Mouse (Mus musculus) thymus, postnatal 25 days (tissue): ENCODE data around the gene Rgl1.
"Not testable (repeated sequence)": the region's sequence is repeated elsewhere in the genome, so short reads cannot be mapped to it uniquely, and the experiment has no call there.

Experiments
- DNase-seq: peaks from one replicate; pipeline ENCODE4 v3.0.0; 2022

Rgl1 gene

GRCm38 (mm10) chr1:152650856-152651494 is 115.2 kb downstream of the Rgl1 start:
- no peak for DNase-seq

DNA sequence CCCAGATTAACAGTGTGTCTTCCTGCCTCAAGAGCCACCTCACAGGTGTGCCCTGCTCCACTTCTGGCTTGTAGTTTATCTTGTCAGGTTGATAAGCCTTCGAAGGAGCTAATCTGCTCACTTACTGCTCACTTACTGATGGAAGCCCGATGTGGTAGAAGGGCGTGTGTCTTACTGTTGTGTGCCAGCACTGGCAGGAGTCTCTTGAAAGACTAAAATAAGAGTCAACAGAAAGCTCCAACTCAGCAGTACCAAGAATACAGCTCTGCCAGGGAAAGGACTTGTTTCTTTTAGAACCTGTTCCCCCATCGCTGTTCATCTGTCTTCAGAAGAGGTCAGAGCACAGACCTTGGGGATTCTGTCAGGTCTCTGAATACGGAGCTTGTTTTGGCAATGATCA is 118.1 kb downstream of the Rgl1 start:
- DNase-seq = no peak

- not testable (repeated sequence) for DNase-seq
These were observed 123.9 kb downstream of the Rgl1 start for GRCm38 (mm10) chr1:152642207-152642606.

- no peak for DNase-seq
These were observed 125.8 kb downstream of the Rgl1 start for GRCm38 (mm10) chr1:152640195-152640981.

DNA sequence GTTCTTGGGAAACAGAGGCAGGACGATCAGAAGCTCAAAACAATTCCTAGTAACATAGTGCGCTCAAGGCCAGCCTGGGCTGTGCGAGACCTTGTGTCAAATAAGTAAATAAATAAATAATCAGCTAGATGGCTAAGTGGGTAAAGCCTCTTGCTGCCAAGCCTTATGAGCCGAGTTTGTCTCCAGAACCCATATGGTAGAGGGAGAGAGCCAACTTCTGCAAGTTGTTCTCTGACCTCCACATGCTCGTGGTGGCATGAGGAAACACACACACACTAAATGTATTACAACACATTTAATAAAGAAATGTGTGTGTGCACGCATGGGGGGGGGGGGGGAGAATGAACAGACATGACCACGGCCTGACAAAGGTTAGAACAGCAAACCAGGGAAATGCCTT is 126.8 kb downstream of the Rgl1 start:
- DNase-seq = no peak

DNA sequence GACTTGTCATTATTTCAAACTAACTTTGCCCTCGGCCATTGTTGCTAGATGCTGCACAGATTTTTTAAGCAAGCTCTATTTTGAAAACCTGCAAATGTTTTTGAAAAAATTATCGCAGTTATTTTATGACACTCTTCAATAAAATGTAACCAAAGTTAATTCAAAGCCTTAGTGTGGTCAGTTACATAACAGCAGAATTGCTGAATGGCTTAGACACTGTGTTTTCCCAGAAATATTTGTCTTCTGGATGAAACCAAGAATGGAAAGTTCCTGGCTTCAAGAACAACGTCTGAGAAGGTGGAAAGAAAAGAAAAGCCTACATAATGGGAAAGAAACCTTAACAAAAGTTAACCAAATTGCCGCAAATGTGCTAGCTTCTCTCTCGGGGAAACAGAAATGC is 131.5 kb downstream of the Rgl1 start:
- DNase-seq = no peak

DNA sequence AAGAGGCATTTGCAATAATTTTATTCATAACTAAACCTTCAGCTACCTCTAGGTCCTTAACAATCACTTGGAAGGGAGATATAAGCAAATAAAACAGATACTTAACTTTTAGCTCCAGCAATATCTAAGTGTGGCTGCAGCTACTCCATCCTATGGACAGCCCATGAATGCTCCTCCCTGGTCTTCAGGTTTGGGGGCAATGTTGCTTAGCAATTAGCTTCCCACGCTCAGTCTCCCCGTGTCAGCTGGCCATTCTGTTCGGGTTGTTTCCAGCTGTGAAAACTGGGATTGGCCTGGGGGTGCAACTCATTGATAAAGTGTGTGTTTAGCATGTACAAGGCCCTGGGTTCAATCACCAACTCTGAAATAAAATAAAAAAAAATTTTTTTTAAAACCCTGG is 136.4 kb downstream of the Rgl1 start:
- no peak for DNase-seq

- no peak for DNase-seq
These were observed 140.5 kb downstream of the Rgl1 start for GRCm38 (mm10) chr1:152625651-152626050.

DNA sequence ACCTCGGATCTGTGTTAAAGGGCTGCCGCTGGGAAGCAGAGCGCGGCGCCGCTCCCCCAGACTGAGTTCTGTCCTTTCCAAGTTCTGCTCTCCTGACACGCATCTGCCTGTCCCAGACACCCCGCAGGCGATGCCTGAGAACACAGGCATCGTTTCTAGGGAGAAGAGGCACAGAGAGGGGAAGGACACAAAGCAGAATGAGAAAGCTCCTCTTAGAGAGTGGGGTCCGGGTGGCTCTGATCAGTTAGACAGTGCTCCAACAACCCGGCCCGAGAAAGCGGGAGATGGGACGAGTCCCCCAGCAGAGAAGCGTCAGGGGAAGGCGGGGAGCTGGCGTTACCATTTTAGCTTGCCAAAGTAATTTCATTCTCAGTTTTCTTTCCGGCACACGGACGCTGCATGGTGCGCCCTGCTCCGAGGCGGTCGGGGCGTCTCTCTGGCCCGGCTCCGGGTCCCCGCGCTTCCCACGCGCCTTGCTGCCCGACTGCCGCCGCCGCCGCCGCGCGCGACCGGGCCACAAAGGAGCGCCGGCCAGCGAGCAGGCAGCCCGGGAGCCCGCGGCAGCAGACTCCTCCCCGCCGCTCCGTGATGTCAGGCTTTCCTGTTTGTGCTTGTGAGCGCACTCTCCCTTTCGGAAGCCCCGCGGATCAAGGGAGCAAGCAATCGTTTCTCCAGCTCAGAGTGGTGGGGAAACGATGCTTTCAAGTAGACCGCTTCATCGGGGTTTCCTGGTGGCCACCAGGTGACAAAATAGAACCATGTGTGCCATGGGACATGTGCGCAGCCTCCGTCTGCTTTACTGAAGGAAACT is 141.3 kb downstream of the Rgl1 start:
- DNase-seq = peak; percentile 72

- DNase-seq = no peak
These were observed 142.5 kb downstream of the Rgl1 start for GRCm38 (mm10) chr1:152623375-152624270.

- DNase-seq = no peak
These were observed 143.4 kb downstream of the Rgl1 start for GRCm38 (mm10) chr1:152622765-152623211.

GRCm38 (mm10) chr1:152621624-152622023 is 144.5 kb downstream of the Rgl1 start:
- no peak for DNase-seq

- DNase-seq = no peak
These were observed 146.8 kb downstream of the Rgl1 start for GRCm38 (mm10) chr1:152619396-152619795.

- DNase-seq = no peak
These were observed 147.3 kb downstream of the Rgl1 start for GRCm38 (mm10) chr1:152618896-152619295.

DNA sequence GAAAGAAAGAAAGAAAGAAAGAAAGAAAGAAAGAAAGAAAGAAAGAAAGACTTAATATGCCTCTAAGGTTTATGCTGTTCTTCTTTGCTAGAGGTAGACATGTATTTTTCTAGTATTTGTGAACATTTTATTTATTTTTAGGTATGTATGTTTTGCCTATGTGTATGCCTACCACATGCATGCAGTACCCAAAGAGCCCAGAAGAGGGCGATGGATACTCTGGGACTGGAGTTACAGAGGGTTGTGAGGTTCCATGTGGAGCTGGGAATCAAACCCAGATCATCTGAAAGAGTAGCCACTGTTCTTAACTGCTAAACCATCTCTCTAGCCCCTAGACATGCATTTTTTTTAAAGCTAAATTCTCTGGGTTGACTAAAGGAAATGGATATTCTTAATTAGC is 147.8 kb downstream of the Rgl1 start:
- no peak for DNase-seq

- DNase-seq = no peak
These were observed 148.3 kb downstream of the Rgl1 start for GRCm38 (mm10) chr1:152617745-152618342.

DNA sequence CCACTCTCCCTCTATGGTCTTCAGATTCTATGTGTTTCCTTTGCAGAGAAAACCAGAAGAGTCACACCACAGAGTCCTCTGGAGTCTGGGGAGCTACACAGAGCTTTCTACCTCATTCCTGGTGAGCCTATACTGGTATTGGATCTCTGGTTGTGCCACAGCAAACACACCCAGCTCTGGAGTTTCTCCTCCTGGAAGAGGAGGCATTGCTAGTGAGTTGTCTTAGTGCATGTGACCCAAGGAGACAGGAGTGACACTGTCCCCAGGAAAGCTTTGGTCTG is 149.4 kb downstream of the Rgl1 start:
- no peak for DNase-seq

DNA sequence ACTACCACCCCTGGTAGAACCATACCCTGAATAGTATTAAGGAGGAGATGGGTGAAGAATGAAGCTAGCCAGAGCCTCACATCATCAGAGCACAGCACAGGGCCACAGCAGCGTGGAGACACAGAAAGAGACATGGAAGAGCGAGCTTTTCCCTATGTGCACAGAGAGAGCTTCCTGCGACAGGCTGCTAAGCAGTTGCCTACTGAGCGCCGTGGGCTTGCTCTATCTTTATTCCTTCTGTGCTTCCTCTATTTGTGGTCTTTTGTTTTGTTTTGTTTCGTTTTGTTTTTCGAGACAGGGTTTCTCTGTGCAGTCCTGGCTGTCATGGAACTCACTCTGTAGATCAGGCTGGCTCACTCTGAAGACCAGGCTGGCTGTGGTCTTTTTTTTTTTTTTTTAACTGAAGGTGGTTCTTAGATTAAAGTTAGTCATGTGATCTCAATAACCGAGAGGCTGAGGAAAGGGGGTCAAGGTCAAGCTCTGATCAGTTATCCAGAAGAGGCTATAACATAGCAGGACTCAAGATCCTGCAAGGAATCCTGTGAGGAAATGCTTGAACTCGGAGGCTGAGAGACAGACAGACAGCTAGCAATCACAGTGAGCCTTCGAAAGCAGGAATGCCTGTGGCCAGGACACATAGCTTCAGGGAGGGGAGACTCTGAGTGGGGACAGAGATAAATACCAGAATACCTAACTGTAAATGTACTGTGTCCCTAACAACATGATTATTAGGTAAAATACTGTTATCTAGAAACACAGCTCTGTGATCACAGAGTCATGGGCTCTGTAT is 150.0 kb downstream of the Rgl1 start:
- DNase-seq = no peak

- DNase-seq = no peak
These were observed 151.3 kb downstream of the Rgl1 start for GRCm38 (mm10) chr1:152614743-152615380.

DNA sequence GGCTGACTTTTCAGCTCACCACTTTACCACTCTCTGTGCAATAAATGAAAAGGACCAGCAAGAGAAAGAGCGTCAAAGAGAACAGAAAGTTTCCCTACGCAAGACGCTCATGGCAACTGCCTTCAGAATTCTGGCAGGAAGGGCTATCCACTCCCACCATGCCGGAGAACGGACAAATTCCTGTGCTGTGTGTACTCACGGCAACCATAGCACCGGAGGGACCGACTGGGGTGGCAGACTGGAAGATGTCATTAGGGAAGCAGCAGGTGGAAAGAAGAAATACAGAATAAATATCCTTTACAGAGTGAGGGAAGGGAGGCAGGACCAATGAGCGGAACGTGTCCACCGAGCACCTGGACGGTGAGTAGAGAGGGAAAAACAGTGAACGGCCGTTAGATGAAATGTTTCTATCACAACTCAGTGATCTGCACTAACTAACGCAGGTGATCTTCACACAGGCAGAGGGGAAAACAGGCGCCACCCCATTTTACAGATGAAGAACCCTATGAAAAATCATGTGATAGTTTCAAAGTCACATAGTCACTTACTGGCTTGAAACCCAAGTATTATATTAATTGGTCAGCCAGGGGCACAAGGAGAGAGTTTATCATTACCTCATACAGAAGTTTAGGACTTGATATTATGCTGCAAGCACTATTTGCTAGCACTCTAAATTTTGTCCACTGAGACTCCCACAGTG is 152.8 kb downstream of the Rgl1 start:
- DNase-seq = no peak
